Mouse (Mus musculus): ENCODE results near the gene Gm20830. TPM values are rescaled to one million over a fixed set of nuclear protein-coding genes. Genes with fewer than 3 reads are reported as not detected.
"Not testable (repeated sequence)": the region's sequence is repeated elsewhere in the genome, so short reads cannot be mapped to it uniquely, and the experiment has no call there.

Gm20830 gene
- total RNA-seq (2015; ENCODE audit: low replicate concordance) (not detected in 2 replicates), total RNA-seq (2017; ENCODE audit: low replicate concordance) (not detected in 2 replicates)

GRCm38 (mm10) chrY:6918182-6918581, at the start of gene Gm20830:
TSS of gene Gm20830 (minus strand) at chrY:6918282.
- ATAC-seq (replicated peaks; ENCODE audit: low FRiP score, poor library complexity, severe bottlenecking), result not testable (repeated sequence)

Other genes starting within 250 kb of the Gm20830 start
- not detected in 2 replicates for gene Gm21719, start 235.4 kb downstream of the Gm20830 start, total RNA-seq (2015; ENCODE audit: low replicate concordance)
- not detected in 2 replicates for gene Gm21719, start 235.4 kb downstream of the Gm20830 start, total RNA-seq (2017; ENCODE audit: low replicate concordance)

All from erythroid progenitor cell, adult 5-6 weeks (primary cell).